Mouse (Mus musculus): ENCODE data around the gene Gm14180.
"Not testable (repeated sequence)": the region's sequence is repeated elsewhere in the genome, so short reads cannot be mapped to it uniquely, and the experiment has no call there.

Gm14180 gene

DNA sequence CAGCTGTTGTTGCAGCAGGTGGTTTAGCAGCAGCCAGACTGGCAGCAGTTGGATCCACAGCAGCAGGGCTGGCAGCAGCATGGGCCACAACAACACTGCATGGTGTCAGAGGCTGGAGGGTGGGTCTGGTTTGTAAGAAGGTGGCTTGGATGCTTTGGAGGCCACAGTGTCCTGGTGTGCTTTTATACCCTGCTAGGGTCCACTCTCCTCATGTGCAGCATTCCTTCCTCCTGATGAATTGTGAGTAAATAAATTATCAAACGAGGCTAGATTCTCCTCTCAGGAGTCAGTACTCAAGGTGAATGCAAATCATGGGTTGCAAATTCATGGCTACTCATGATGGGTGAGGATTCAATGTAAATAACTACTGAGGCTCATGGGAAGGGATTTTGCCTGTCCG is at the start of gene Gm14180:
Gene Gm14180, minus strand, starts transcription at position 101 of the 400 bp plus-strand sequence.
- no peak for DNase-seq (ENCODE audit: extremely low spot score)

DNA sequence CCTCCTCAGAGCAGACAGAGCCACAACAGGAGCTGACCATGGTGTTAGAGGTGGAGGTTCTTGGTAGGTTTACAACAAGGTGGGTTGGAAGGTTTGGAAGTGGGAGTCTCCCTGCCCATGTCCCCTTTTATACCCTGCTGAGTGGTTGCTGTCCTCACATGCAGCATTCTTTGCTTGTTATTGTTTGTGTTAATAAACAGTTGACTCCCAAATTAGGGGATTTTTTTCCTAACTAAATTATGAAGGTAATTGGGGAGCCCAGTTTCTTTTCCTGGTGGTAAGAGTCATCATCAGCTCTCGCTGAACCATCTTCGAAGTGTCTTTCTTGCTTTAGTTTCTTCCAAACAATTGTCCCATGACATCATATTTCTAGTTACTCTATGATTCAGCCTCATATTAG is 46.5 kb upstream of the Gm14180 start, which contains the start of gene Krtap4-8:
Gene Krtap4-8, minus strand, starts transcription at position 101 of the 400 bp plus-strand sequence.
- DNase-seq (ENCODE audit: extremely low spot score): no peak

DNA sequence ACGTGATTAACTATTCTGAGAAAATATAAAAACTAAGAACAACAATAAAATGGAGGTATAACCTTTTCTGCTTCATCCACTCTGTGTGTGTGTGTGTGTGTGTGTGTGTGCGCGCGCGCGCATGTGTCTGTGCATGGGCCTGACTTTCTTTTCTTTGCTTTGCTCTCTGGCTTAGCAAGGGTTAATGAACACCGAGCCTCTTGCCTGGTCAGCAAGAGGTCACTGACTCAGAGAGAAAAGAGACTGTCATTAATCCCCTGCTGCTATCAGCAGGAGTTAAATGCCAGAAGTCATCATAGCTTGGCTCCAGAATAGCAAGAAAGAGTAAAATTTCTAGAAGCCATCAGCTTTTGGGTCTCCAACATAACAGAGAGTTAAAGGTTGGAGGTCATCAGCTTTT is 44.3 kb upstream of the Gm14180 start:
- DNase-seq (ENCODE audit: extremely low spot score): peak; percentile 71

DNA sequence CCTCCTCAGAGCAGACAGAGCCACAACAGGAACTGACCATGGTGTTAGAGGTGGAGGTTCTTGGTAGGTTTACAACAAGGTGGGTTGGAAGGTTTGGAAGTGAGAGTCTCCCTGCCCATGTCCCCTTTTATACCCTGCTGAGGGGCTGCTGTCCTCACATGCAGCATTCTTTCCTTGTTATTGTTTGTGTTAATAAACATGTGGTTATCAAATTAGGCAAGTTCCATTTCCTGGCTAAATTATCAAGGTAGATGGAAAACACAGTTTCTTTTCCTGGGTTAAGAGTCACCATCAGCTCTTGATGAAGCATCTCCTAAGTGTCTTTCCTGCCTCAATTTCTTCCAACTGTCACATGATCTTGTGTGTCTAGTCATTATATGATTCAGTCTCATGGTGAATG is 38.7 kb upstream of the Gm14180 start, which contains the start of gene Gm11595:
Gene Gm11595, minus strand, starts transcription at position 101 of the 400 bp plus-strand sequence.
- not testable (repeated sequence) for DNase-seq (ENCODE audit: extremely low spot score)

DNA sequence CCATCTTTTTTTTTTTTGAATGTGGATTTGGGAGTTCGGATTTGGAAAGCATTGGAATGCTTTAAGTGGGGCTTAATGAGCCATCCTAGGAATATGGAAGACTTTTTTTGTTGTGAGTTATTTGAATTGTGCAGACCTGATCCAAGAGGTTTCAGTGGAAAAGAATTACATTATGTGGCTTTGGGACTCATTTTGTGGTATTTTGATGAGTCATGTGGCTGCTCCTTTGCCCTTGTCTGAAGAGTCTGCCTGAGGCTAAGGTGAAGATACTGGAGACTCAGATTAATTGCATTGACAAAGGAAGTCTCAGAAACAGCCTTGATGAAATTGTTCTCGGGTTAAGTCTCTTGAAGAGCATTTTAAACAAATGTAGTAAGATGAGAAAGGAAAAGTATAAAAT is 34.3 kb upstream of the Gm14180 start:
- DNase-seq (ENCODE audit: extremely low spot score): no peak

DNA sequence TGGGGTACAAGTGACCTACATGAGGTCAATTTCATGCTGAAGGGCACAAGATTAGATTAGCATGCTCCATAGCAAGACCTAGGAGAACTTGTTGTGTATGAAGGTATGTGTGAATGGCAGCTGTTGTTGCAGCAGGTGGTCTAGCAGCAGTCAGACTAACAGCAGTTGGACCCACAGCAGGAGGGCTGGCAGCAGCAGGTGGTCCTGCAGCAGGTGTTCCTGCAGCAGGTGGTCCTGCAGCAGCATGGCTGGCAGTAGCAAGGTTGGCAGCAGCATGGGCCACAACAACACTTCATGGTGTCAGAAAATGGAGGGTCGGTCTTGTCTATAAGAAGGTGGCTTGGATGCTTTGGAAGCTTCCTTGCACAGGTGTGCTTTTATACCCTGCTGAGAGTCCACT is 24.8 kb upstream of the Gm14180 start:
- no peak for DNase-seq (ENCODE audit: extremely low spot score)

DNA sequence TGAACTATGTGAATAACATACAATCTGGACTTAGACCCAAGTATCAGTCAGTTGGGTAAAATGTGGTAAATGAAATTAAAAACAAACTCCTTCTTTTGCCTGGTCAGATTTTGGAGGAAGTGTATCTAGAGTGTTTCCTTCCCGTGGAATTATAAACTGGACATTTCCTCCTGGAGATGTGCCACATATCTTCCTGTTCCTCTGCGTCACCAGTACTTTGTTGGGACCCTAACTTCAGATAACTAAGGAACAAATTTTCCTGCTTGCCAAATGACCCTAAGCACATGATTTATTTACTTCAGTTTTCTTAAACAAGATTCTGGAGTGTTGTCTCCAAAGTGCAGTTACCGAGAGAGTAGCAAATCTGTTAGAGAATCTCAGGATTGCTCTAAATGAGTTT is 9.9 kb upstream of the Gm14180 start:
- DNase-seq (ENCODE audit: extremely low spot score): no peak

DNA sequence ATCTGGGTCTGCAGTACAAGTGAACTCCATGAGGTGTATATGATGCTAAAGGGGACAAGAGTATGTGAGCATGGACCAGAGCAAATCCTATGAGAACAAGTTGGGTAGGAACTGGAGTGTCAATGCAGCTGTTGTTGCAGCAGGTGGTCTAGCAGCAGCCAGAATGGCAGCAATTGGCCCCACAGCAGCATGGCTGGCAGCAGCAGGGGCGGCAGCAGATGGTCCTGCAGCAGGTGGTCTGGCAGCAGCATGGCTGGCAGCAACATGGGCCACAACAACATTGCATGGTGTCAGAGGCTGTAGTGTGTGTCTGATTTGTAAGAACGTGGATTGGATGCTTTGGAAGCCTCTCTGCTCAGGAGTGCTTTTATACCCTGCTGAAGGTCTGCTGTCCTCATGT is 10.0 kb downstream of the Gm14180 start:
- DNase-seq (ENCODE audit: extremely low spot score): no peak

DNA sequence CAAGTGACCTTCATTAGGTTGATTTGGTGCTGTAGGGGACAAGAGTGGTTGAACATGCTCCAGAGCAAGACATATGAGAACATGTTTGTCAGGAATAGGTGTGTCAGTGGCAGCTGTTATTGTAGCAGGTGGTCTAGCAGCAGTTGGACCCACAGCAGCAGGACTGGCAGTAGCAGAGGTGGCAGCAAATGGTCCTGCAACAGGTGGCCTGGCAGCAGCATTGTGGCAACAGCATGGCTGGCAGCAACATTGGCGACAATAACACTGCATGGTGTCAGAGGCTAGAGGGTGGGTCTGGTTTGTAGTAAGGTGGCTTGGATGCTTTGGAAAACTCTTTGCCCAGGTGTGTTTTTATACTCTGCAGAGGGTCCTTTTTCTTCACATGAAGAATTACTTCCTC is 15.3 kb downstream of the Gm14180 start:
- DNase-seq (ENCODE audit: extremely low spot score): no peak

DNA sequence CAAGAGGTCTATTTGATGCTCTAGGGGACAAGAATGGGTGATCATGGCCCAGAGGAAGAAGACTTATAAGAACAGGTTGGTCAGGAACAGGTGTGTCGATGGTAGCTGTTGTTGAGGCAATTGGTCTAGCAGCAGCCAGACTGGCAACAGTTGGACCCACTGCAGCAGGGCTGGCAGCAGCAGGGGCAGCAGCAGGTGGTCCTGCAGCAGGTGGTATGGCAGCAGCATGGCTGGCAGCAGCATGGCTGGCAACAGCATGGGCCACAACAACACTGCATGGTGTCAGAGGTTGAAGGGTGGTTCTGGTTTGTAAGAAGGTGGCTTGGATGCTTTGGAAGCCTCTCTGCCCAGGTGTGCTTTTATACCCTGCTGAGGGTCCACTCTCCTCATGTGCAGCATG is 43.6 kb downstream of the Gm14180 start, which contains the start of gene Gm14190:
Gene Gm14190, minus strand, starts transcription at position 278 of the 400 bp plus-strand sequence.
- no peak for DNase-seq (ENCODE audit: extremely low spot score)

DNA sequence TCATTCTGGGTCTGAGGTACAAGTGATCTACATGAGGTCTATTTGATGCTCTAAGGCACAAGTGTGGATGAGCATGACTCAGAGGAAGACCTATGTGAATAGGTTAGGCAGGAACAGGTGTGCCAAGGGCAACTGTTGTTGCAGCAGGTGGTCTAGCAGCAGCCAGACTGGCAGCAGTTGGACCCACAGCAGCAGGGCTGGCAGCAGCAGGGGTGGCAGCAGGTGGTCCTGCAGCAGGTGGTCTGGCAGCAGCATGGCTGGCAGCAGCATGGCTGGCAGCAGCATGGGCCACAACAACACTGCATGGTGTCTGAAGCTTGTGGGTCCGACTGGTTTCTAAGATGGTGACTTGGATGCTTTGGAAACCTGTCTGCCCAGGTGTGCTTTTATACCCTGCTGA is 48.9 kb downstream of the Gm14180 start:
- DNase-seq (ENCODE audit: extremely low spot score): not testable (repeated sequence)
